Mouse (Mus musculus): Measurements from ENCODE around the gene Wfdc15a.
A peak's percentile ranks its signal among the peaks of the same experiment; 100 is the strongest.

Wfdc15a gene

GRCm38 (mm10) chr2:164174649-164175395 is 25.1 kb downstream of the Wfdc15a start:
- DNase-seq, result no peak

- no peak for DNase-seq
Measured at GRCm38 (mm10) chr2:164173394-164173793, 26.5 kb downstream of the Wfdc15a start.

GRCm38 (mm10) chr2:164170902-164171301 is 29.0 kb downstream of the Wfdc15a start, which contains the start of gene Kcns1:
Gene Kcns1 (minus strand): TSS chr2:164171113.
- DNase-seq, result peak; percentile 39

GRCm38 (mm10) chr2:164170326-164170725 is 29.6 kb downstream of the Wfdc15a start:
- peak; percentile 30 for DNase-seq

GRCm38 (mm10) chr2:164168571-164168946 is 31.4 kb downstream of the Wfdc15a start:
- DNase-seq, result peak; percentile 54

- peak; percentile 26 for DNase-seq
Measured at GRCm38 (mm10) chr2:164167752-164168570, 32.0 kb downstream of the Wfdc15a start.

- no peak for DNase-seq
Measured at GRCm38 (mm10) chr2:164164941-164165340, 35.0 kb downstream of the Wfdc15a start.

GRCm38 (mm10) chr2:164161515-164162055 is 38.3 kb downstream of the Wfdc15a start:
- no peak for DNase-seq

- no peak for DNase-seq
Measured at GRCm38 (mm10) chr2:164158838-164159237, 41.1 kb downstream of the Wfdc15a start.

- DNase-seq, result no peak
Measured at GRCm38 (mm10) chr2:164156158-164156557, 43.8 kb downstream of the Wfdc15a start.

- DNase-seq, result no peak
Measured at GRCm38 (mm10) chr2:164154007-164154406, 45.9 kb downstream of the Wfdc15a start.

- no peak for DNase-seq
Measured at GRCm38 (mm10) chr2:164152341-164152740, 47.6 kb downstream of the Wfdc15a start.

GRCm38 (mm10) chr2:164150086-164150760 is 49.7 kb downstream of the Wfdc15a start:
- DNase-seq, result peak; percentile 44
